Mouse (Mus musculus): ENCODE measurements around the gene Alkbh5. TPM values are rescaled to one million over a fixed set of nuclear protein-coding genes. Genes with fewer than 3 reads are reported as not detected.
"Not testable (repeated sequence)": the region's sequence is repeated elsewhere in the genome, so short reads cannot be mapped to it uniquely, and the experiment has no call there.

Gene Alkbh5
- polyA plus RNA-seq, 1 experiment from 2014 or later: 24.0 TPM

- peaks cover 55% of the 10 kb centered on the region for H3K4me1 ChIP-seq (ENCODE audit: control insufficient read depth, insufficient read depth, low read length)
- WGBS: 3% methylated on average over 2 of the region's 2 CpGs
Measured at GRCm38 (mm10) chr11:60539540-60539939, 3.4 kb downstream of the Alkbh5 start.

GRCm38 (mm10) chr11:60540002-60540610, 3.9 kb downstream of the Alkbh5 start:
- H3K27me3 ChIP-seq (ENCODE audit: control insufficient read depth, insufficient read depth, low read length): no peaks in the 10 kb centered on the region
- H3K4me2 ChIP-seq (ENCODE audit: low read length): peak overlapping the region; percentile 99
- H3K27ac ChIP-seq (replicated peaks; ENCODE audit: low read depth, low read length): no peak overlapping the region
- WGBS: 14% methylated on average over 4 of the region's 4 CpGs
- peaks cover 13% of the 10 kb centered on the region for H3K36me3 ChIP-seq (ENCODE audit: control insufficient read depth, insufficient read depth, low read length)
- H3K9me3 ChIP-seq (ENCODE audit: control insufficient read depth, low read length): no peaks in the 10 kb centered on the region
- H3K4me3 ChIP-seq (replicated peaks; ENCODE audit: low read depth, low read length): peak overlapping the region; percentile 92
- ATAC-seq (ENCODE audit: low FRiP score, low TSS enrichment): no peak
- peaks cover 55% of the 10 kb centered on the region for H3K4me1 ChIP-seq (ENCODE audit: control insufficient read depth, insufficient read depth, low read length)
- no peak for DNase-seq
- H3K9ac ChIP-seq (replicated peaks; ENCODE audit: low read length): peak overlapping the region; percentile 54; the same call in 1 of the 2 replicates

More at GRCm38 (mm10) chr11:60539540-60539939, 3.4 kb downstream of the Alkbh5 start:
- peaks cover 13% of the 10 kb centered on the region for H3K36me3 ChIP-seq (ENCODE audit: control insufficient read depth, insufficient read depth, low read length)
- H3K27me3 ChIP-seq (ENCODE audit: control insufficient read depth, insufficient read depth, low read length): no peaks in the 10 kb centered on the region
- H3K9ac ChIP-seq (replicated peaks; ENCODE audit: low read length): peak overlapping the region; percentile 89
- peak overlapping the region; percentile 92 for H3K4me3 ChIP-seq (replicated peaks; ENCODE audit: low read depth, low read length)
- no peaks in the 10 kb centered on the region for H3K9me3 ChIP-seq (ENCODE audit: control insufficient read depth, low read length)
- H3K4me2 ChIP-seq (ENCODE audit: low read length): peak overlapping the region; percentile 99
- ATAC-seq (ENCODE audit: low FRiP score, low TSS enrichment) (no peak), DNase-seq (no peak)
- no peak overlapping the region for H3K27ac ChIP-seq (replicated peaks; ENCODE audit: low read depth, low read length)

- Histone ChIP-seq H3K27ac (replicated peaks; ENCODE audit: low read depth, low read length) (no peak overlapping the region), H3K9me3 (ENCODE audit: control insufficient read depth, low read length) (no peaks in the 10 kb centered on the region), H3K4me2 (ENCODE audit: low read length) (peak overlapping the region; percentile 99), H3K27me3 (ENCODE audit: control insufficient read depth, insufficient read depth, low read length) (no peaks in the 10 kb centered on the region), H3K4me1 (ENCODE audit: control insufficient read depth, insufficient read depth, low read length) (peaks cover 52% of the 10 kb centered on the region), H3K36me3 (ENCODE audit: control insufficient read depth, insufficient read depth, low read length) (peaks cover 13% of the 10 kb centered on the region), H3K4me3 (replicated peaks; ENCODE audit: low read depth, low read length) (peak overlapping the region; percentile 92), H3K9ac (replicated peaks; ENCODE audit: low read length) (peak overlapping the region; percentile 54; the same call in 1 of the 2 replicates)
- WGBS: 69% methylated on average over 2 of the region's 2 CpGs
- no peak for DNase-seq
- ATAC-seq (ENCODE audit: low FRiP score, low TSS enrichment): no peak
Measured at GRCm38 (mm10) chr11:60540761-60541160, 4.6 kb downstream of the Alkbh5 start.

- H3K4me2 ChIP-seq (ENCODE audit: low read length): peak overlapping the region; percentile 3
- WGBS: 89% methylated on average over 6 of the region's 6 CpGs
- ATAC-seq (ENCODE audit: low FRiP score, low TSS enrichment): no peak
Measured at GRCm38 (mm10) chr11:60541831-60542230, 5.7 kb downstream of the Alkbh5 start.

GRCm38 (mm10) chr11:60543211-60543610, 7.0 kb downstream of the Alkbh5 start:
- 84% methylated on average over 5 of the region's 5 CpGs for WGBS
- 0 out of 2 replicates have a peak overlapping the region, but pooled peaks have one; percentile 13 for H3K4me2 ChIP-seq (ENCODE audit: low read length)
- H3K4me1 ChIP-seq (ENCODE audit: control insufficient read depth, insufficient read depth, low read length): peaks cover 45% of the 10 kb centered on the region
- not testable (repeated sequence) for H3K9me3 ChIP-seq (ENCODE audit: control insufficient read depth, low read length); H3K9ac ChIP-seq (replicated peaks; ENCODE audit: low read length); H3K27ac ChIP-seq (replicated peaks; ENCODE audit: low read depth, low read length); H3K4me3 ChIP-seq (replicated peaks; ENCODE audit: low read depth, low read length); H3K27me3 ChIP-seq (ENCODE audit: control insufficient read depth, insufficient read depth, low read length); DNase-seq; ATAC-seq (ENCODE audit: low FRiP score, low TSS enrichment)
- H3K36me3 ChIP-seq (ENCODE audit: control insufficient read depth, insufficient read depth, low read length): peaks cover 26% of the 10 kb centered on the region

More at GRCm38 (mm10) chr11:60541831-60542230, 5.7 kb downstream of the Alkbh5 start:
- peaks cover 45% of the 10 kb centered on the region for H3K4me1 ChIP-seq (ENCODE audit: control insufficient read depth, insufficient read depth, low read length)
- H3K4me3 ChIP-seq (replicated peaks; ENCODE audit: low read depth, low read length): no peak overlapping the region
- H3K27me3 ChIP-seq (ENCODE audit: control insufficient read depth, insufficient read depth, low read length): no peaks in the 10 kb centered on the region
- no peak overlapping the region for H3K27ac ChIP-seq (replicated peaks; ENCODE audit: low read depth, low read length)
- H3K9me3 ChIP-seq (ENCODE audit: control insufficient read depth, low read length): no peaks in the 10 kb centered on the region
- no peak for DNase-seq
- H3K36me3 ChIP-seq (ENCODE audit: control insufficient read depth, insufficient read depth, low read length): peaks cover 13% of the 10 kb centered on the region
- 0 out of 2 replicates have a peak overlapping the region, but pooled peaks have one; percentile 10 for H3K9ac ChIP-seq (replicated peaks; ENCODE audit: low read length)

- H3K27me3 ChIP-seq (ENCODE audit: control insufficient read depth, insufficient read depth, low read length): no peaks in the 10 kb centered on the region
- no peak overlapping the region for H3K27ac ChIP-seq (replicated peaks; ENCODE audit: low read depth, low read length)
- H3K4me2 ChIP-seq (ENCODE audit: low read length): no peak overlapping the region
- peaks cover 40% of the 10 kb centered on the region for H3K36me3 ChIP-seq (ENCODE audit: control insufficient read depth, insufficient read depth, low read length)
- H3K4me3 ChIP-seq (replicated peaks; ENCODE audit: low read depth, low read length): no peak overlapping the region
- no peak for DNase-seq
- 89% methylated on average over 4 of the region's 4 CpGs for WGBS
- no peak overlapping the region for H3K9ac ChIP-seq (replicated peaks; ENCODE audit: low read length)
- peaks cover 29% of the 10 kb centered on the region for H3K4me1 ChIP-seq (ENCODE audit: control insufficient read depth, insufficient read depth, low read length)
- no peak for ATAC-seq (ENCODE audit: low FRiP score, low TSS enrichment)
- H3K9me3 ChIP-seq (ENCODE audit: control insufficient read depth, low read length): no peaks in the 10 kb centered on the region
Measured at GRCm38 (mm10) chr11:60545433-60545832, 9.3 kb downstream of the Alkbh5 start.

GRCm38 (mm10) chr11:60548112-60548511, 11.9 kb downstream of the Alkbh5 start:
- Histone ChIP-seq H3K36me3 (ENCODE audit: control insufficient read depth, insufficient read depth, low read length) (peaks cover 47% of the 10 kb centered on the region), H3K4me1 (ENCODE audit: control insufficient read depth, insufficient read depth, low read length) (0 out of 2 replicates have a peak, but pooled peaks cover 9% of the 10 kb centered on the region), H3K9me3 (ENCODE audit: control insufficient read depth, low read length) (no peaks in the 10 kb centered on the region), H3K4me2 (ENCODE audit: low read length) (no peak overlapping the region), H3K9ac (replicated peaks; ENCODE audit: low read length) (no peak overlapping the region), H3K27ac (replicated peaks; ENCODE audit: low read depth, low read length) (no peak overlapping the region), H3K27me3 (ENCODE audit: control insufficient read depth, insufficient read depth, low read length) (no peaks in the 10 kb centered on the region), H3K4me3 (replicated peaks; ENCODE audit: low read depth, low read length) (no peak overlapping the region)
- DNase-seq (no peak), ATAC-seq (ENCODE audit: low FRiP score, low TSS enrichment) (no peak)
- 97% methylated on average over 3 of the region's 3 CpGs for WGBS

- Histone ChIP-seq H3K4me3 (replicated peaks; ENCODE audit: low read depth, low read length) (no peak overlapping the region), H3K9me3 (ENCODE audit: control insufficient read depth, low read length) (no peaks in the 10 kb centered on the region), H3K4me2 (ENCODE audit: low read length) (no peak overlapping the region), H3K27me3 (ENCODE audit: control insufficient read depth, insufficient read depth, low read length) (no peaks in the 10 kb centered on the region), H3K9ac (replicated peaks; ENCODE audit: low read length) (no peak overlapping the region), H3K4me1 (ENCODE audit: control insufficient read depth, insufficient read depth, low read length) (no peaks in the 10 kb centered on the region), H3K36me3 (ENCODE audit: control insufficient read depth, insufficient read depth, low read length) (peaks cover 82% of the 10 kb centered on the region), H3K27ac (replicated peaks; ENCODE audit: low read depth, low read length) (no peak overlapping the region)
- no peak for DNase-seq
- ATAC-seq (ENCODE audit: low FRiP score, low TSS enrichment): no peak
Measured at GRCm38 (mm10) chr11:60553091-60553490, 16.9 kb downstream of the Alkbh5 start.

- no peak for ATAC-seq (ENCODE audit: low FRiP score, low TSS enrichment)
- no peak overlapping the region for H3K9ac ChIP-seq (replicated peaks; ENCODE audit: low read length)
- H3K4me3 ChIP-seq (replicated peaks; ENCODE audit: low read depth, low read length): no peak overlapping the region
- no peak overlapping the region for H3K4me2 ChIP-seq (ENCODE audit: low read length)
- no peaks in the 10 kb centered on the region for H3K4me1 ChIP-seq (ENCODE audit: control insufficient read depth, insufficient read depth, low read length)
- 94% methylated on average over 3 of the region's 3 CpGs for WGBS
- no peak for DNase-seq
- no peak overlapping the region for H3K27ac ChIP-seq (replicated peaks; ENCODE audit: low read depth, low read length)
- H3K9me3 ChIP-seq (ENCODE audit: control insufficient read depth, low read length): no peaks in the 10 kb centered on the region
- no peaks in the 10 kb centered on the region for H3K27me3 ChIP-seq (ENCODE audit: control insufficient read depth, insufficient read depth, low read length)
- H3K36me3 ChIP-seq (ENCODE audit: control insufficient read depth, insufficient read depth, low read length): peaks cover 50% of the 10 kb centered on the region
Measured at GRCm38 (mm10) chr11:60557675-60558074, 21.5 kb downstream of the Alkbh5 start.

All from midbrain, embryonic 14.5 days (tissue).